Mouse (Mus musculus) stomach, embryonic 14.5 days (tissue): ENCODE results near the gene Icam1. TPM values are rescaled to one million over a fixed set of nuclear protein-coding genes. Genes with fewer than 3 reads are reported as not detected.
A peak's percentile ranks its signal among the peaks of the same experiment; 100 is the strongest.

ENCODE experiments used
- ATAC-seq: fragments of 200-750 bp; cut with Nextera tagmentation; 2 replicates; pipeline ENCODE4 v1.8.0; 2017; ENCODE audit warnings: low read depth, moderate TSS enrichment; ENCODE audit not compliant: insufficient number of reproducible peaks, insufficient read depth, low FRiP score
- H3K27ac ChIP-seq: fragments of 300-500 bp; sonication (generic); 2 replicates; pipeline ENCODE4 v1.5.1; 2014; ENCODE audit warnings: mild to moderate bottlenecking, low read length, moderate library complexity, mixed read lengths
- H3K27me3 ChIP-seq: fragments of 300-500 bp; sonication (generic); 2 replicates; pipeline ENCODE4 v1.6.1; 2014; ENCODE audit warnings: low read length, control low read depth, mixed read lengths; ENCODE audit not compliant: control insufficient read depth, insufficient read depth
- H3K36me3 ChIP-seq: fragments of 300-500 bp; sonication (generic); 2 replicates; pipeline ENCODE4 v1.6.1; 2014; ENCODE audit warnings: mild to moderate bottlenecking, control low read depth, low read length, moderate library complexity, mixed read lengths; ENCODE audit not compliant: control insufficient read depth, insufficient read depth
- H3K4me1 ChIP-seq: fragments of 300-500 bp; sonication (generic); 2 replicates; pipeline ENCODE4 v1.6.1; 2014; ENCODE audit warnings: low read length, control low read depth, mixed read lengths; ENCODE audit not compliant: control insufficient read depth, insufficient read depth
- H3K4me2 ChIP-seq: fragments of 300-500 bp; sonication (generic); replicated peaks from 2 replicates; pipeline ENCODE4 v1.6.1; 2014; ENCODE audit warnings: low read depth, low read length, control low read depth
- H3K4me3 ChIP-seq: fragments of 300-500 bp; sonication (generic); 2 replicates; pipeline ENCODE4 v1.5.1; 2014; ENCODE audit warnings: low read depth, low read length, control low read depth
- H3K9ac ChIP-seq: fragments of 300-500 bp; sonication (generic); replicated peaks from 2 replicates; pipeline ENCODE4 v1.6.1; 2014; ENCODE audit warnings: low read depth, mild to moderate bottlenecking, control low read depth, low read length, moderate library complexity, mixed read lengths
- H3K9me3 ChIP-seq: fragments of 300-500 bp; sonication (generic); 2 replicates; pipeline ENCODE4 v1.6.1; 2016; ENCODE audit warnings: low read depth, low read length, control low read depth; ENCODE audit not compliant: control insufficient read depth
- WGBS: fragments of 180-500 bp; shearing (Covaris S2); extraction: QIAGEN DNeasy Blood & Tissue Kit; methylation state at CpG from one replicate; pipeline ENCODE4 v1.1.7; 2014; 5-methylcytosine and 5-hydroxymethylcytosine counted together
- polyA plus RNA-seq: library from polyadenylated mRNA; unstranded; fragments of >200 nt; fragmentation: Nextera tagmentation; extraction: Ambion mirVana; gene quantifications from 2 replicates; pipeline ENCODE4 v1.2.1, GENCODE M21; 2014

Icam1 gene
- polyA plus RNA-seq, 1 experiment from 2014 or later: 10.6 TPM

GRCm38 (mm10) chr9:21022288-21022687 lies 6.5 kb downstream of the Icam1 start:
- Histone ChIP-seq H3K27ac (no peak overlapping the region), H3K9ac (no peak overlapping the region), H3K4me3 (no peak overlapping the region), H3K4me2 (no peak overlapping the region), H3K27me3 (peaks cover 3% of the 10 kb centered on the region; the same call in 1 of the 2 replicates), H3K36me3 (no peaks in the 10 kb centered on the region), H3K4me1 (no peaks in the 10 kb centered on the region), H3K9me3 (no peaks in the 10 kb centered on the region)
- 51% methylated on average over 6 of the region's 6 CpGs for WGBS
- ATAC-seq: no peak

- Histone ChIP-seq H3K36me3 (no peaks in the 10 kb centered on the region), H3K9me3 (no peaks in the 10 kb centered on the region), H3K9ac (no peak overlapping the region), H3K4me1 (no peaks in the 10 kb centered on the region), H3K4me2 (no peak overlapping the region), H3K27me3 (no peaks in the 10 kb centered on the region), H3K4me3 (no peak overlapping the region), H3K27ac (no peak overlapping the region)
- WGBS: 80% methylated on average over 1 of the region's 1 CpGs
- no peak for ATAC-seq
Measured at GRCm38 (mm10) chr9:21022726-21023125, 6.9 kb downstream of the Icam1 start.

GRCm38 (mm10) chr9:21025258-21025810 lies 9.5 kb downstream of the Icam1 start:
- peak; percentile 42 for ATAC-seq
- H3K9me3 ChIP-seq: no peaks in the 10 kb centered on the region
- 0 out of 2 replicates have a peak, but pooled peaks cover 6% of the 10 kb centered on the region for H3K27me3 ChIP-seq
- H3K36me3 ChIP-seq: no peaks in the 10 kb centered on the region
- H3K4me3 ChIP-seq: no peak overlapping the region
- peak overlapping the region; percentile 18; the same call in 1 of the 2 replicates for H3K4me2 ChIP-seq
- peak overlapping the region; percentile 10 for H3K27ac ChIP-seq
- no peak overlapping the region for H3K9ac ChIP-seq
- H3K4me1 ChIP-seq: peaks cover 11% of the 10 kb centered on the region; the same call in 1 of the 2 replicates
- WGBS: 48% methylated on average over 19 of the region's 19 CpGs

- Histone ChIP-seq H3K27me3 (peaks cover 7% of the 10 kb centered on the region; the same call in 1 of the 2 replicates), H3K27ac (no peak overlapping the region), H3K4me3 (no peak overlapping the region), H3K36me3 (no peaks in the 10 kb centered on the region), H3K4me1 (peaks cover 13% of the 10 kb centered on the region), H3K4me2 (no peak overlapping the region), H3K9ac (no peak overlapping the region), H3K9me3 (no peaks in the 10 kb centered on the region)
- ATAC-seq: no peak
- 70% methylated on average over 12 of the region's 12 CpGs for WGBS
Measured at GRCm38 (mm10) chr9:21026849-21027248, 11.1 kb downstream of the Icam1 start.

- no peaks in the 10 kb centered on the region for H3K9me3 ChIP-seq
- no peak overlapping the region for H3K4me2 ChIP-seq
- no peak for ATAC-seq
- no peak overlapping the region for H3K27ac ChIP-seq
- H3K36me3 ChIP-seq: no peaks in the 10 kb centered on the region
- peaks cover 16% of the 10 kb centered on the region for H3K27me3 ChIP-seq
- no peak overlapping the region for H3K9ac ChIP-seq
- 57% methylated on average over 8 of the region's 8 CpGs for WGBS
- H3K4me3 ChIP-seq: no peak overlapping the region
- peaks cover 22% of the 10 kb centered on the region for H3K4me1 ChIP-seq
Measured at GRCm38 (mm10) chr9:21027774-21028290, 12.0 kb downstream of the Icam1 start.

- H3K9me3 ChIP-seq: no peaks in the 10 kb centered on the region
- H3K4me1 ChIP-seq: peaks cover 25% of the 10 kb centered on the region
- no peaks in the 10 kb centered on the region for H3K36me3 ChIP-seq
- peaks cover 21% of the 10 kb centered on the region for H3K27me3 ChIP-seq
- no peak for ATAC-seq
- H3K4me3 ChIP-seq: no peak overlapping the region
- no peak overlapping the region for H3K4me2 ChIP-seq
- H3K9ac ChIP-seq: no peak overlapping the region
- WGBS: 72% methylated on average over 6 of the region's 6 CpGs
- H3K27ac ChIP-seq: no peak overlapping the region
Measured at GRCm38 (mm10) chr9:21028560-21029110, 12.8 kb downstream of the Icam1 start.

GRCm38 (mm10) chr9:21029291-21030054 lies 13.7 kb downstream of the Icam1 start, which contains the start of gene Icam4:
Icam4 (plus strand) TSS chr9:21029373.
- Histone ChIP-seq H3K27me3 (peaks cover 26% of the 10 kb centered on the region), H3K4me2 (peak within 1 kb of the TSS; percentile 89), H3K4me3 (peak within 1 kb of the TSS; percentile 24), H3K27ac (no peak within 1 kb of the TSS), H3K4me1 (peaks cover 26% of the 10 kb centered on the region), H3K36me3 (no peaks in the 10 kb centered on the region), H3K9ac (no peak within 1 kb of the TSS; the same call in 1 of the 2 replicates), H3K9me3 (no peaks in the 10 kb centered on the region)
- WGBS: 3% methylated on average over 37 of the region's 37 CpGs
- ATAC-seq: peak; percentile 21

- Histone ChIP-seq H3K27me3 (peaks cover 33% of the 10 kb centered on the region), H3K9ac (no peak overlapping the region), H3K4me1 (peaks cover 30% of the 10 kb centered on the region)
Measured at GRCm38 (mm10) chr9:21030055-21030600, 14.3 kb downstream of the Icam1 start.

More at GRCm38 (mm10) chr9:21030055-21030600, 14.3 kb downstream of the Icam1 start:
- no peaks in the 10 kb centered on the region for H3K36me3 ChIP-seq
- H3K4me3 ChIP-seq: peak overlapping the region; percentile 42; the same call in 1 of the 2 replicates
- 20% methylated on average over 22 of the region's 22 CpGs for WGBS
- no peak overlapping the region for H3K27ac ChIP-seq
- H3K4me2 ChIP-seq: peak overlapping the region; percentile 89
- no peak for ATAC-seq
- no peaks in the 10 kb centered on the region for H3K9me3 ChIP-seq
